Mouse (Mus musculus): ENCODE data around the gene Brf1. TPM values are rescaled to one million over a fixed set of nuclear protein-coding genes. Genes with fewer than 3 reads are reported as not detected.

Brf1 gene
- total RNA-seq, 2 experiments from 2014 or later = 27.2 to 29.3 TPM

GRCm38 (mm10) chr12:113018763-113019162 lies 18.3 kb upstream of the Brf1 start:
- no peak for ATAC-seq (replicated peaks; ENCODE audit: poor library complexity)

- ATAC-seq (replicated peaks; ENCODE audit: poor library complexity) = peak; percentile 24
These were observed 17.0 kb upstream of the Brf1 start for GRCm38 (mm10) chr12:113017429-113017984.

GRCm38 (mm10) chr12:113016976-113017375 lies 16.5 kb upstream of the Brf1 start:
- ATAC-seq (replicated peaks; ENCODE audit: poor library complexity) = no peak

GRCm38 (mm10) chr12:113015956-113016355 lies 15.5 kb upstream of the Brf1 start:
- ATAC-seq (replicated peaks; ENCODE audit: poor library complexity) = no peak

GRCm38 (mm10) chr12:113014561-113015556 lies 14.4 kb upstream of the Brf1 start:
- peak; percentile 32 for ATAC-seq (replicated peaks; ENCODE audit: poor library complexity)

- ATAC-seq (replicated peaks; ENCODE audit: poor library complexity) = peak; percentile 83
These were observed 13.4 kb upstream of the Brf1 start, which contains the start of gene Pacs2 for GRCm38 (mm10) chr12:113013604-113014558. Gene Pacs2, plus strand, starts transcription at chr12:113014508.

- ATAC-seq (replicated peaks; ENCODE audit: poor library complexity) = no peak
These were observed 12.6 kb upstream of the Brf1 start for GRCm38 (mm10) chr12:113013021-113013491.

- no peak for ATAC-seq (replicated peaks; ENCODE audit: poor library complexity)
These were observed 11.9 kb upstream of the Brf1 start for GRCm38 (mm10) chr12:113012443-113012842.

- ATAC-seq (replicated peaks; ENCODE audit: poor library complexity) = no peak
These were observed 11.3 kb upstream of the Brf1 start for GRCm38 (mm10) chr12:113011702-113012360.

- peak; percentile 57 for ATAC-seq (replicated peaks; ENCODE audit: poor library complexity)
These were observed 4.5 kb upstream of the Brf1 start for GRCm38 (mm10) chr12:113004993-113005392.

- no peak for ATAC-seq (replicated peaks; ENCODE audit: poor library complexity)
These were observed 3.5 kb upstream of the Brf1 start for GRCm38 (mm10) chr12:113004011-113004410.

GRCm38 (mm10) chr12:113002667-113003066 lies 2.2 kb upstream of the Brf1 start:
- ATAC-seq (replicated peaks; ENCODE audit: poor library complexity) = no peak

GRCm38 (mm10) chr12:113001133-113001474 lies 600 bp upstream of the Brf1 start:
- ATAC-seq (replicated peaks; ENCODE audit: poor library complexity) = no peak

- ATAC-seq (replicated peaks; ENCODE audit: poor library complexity) = no peak
These were observed 773 bp downstream of the Brf1 start for GRCm38 (mm10) chr12:112999569-113000293.

GRCm38 (mm10) chr12:112994153-112994552 lies 6.4 kb downstream of the Brf1 start:
- peak; percentile 73 for ATAC-seq (replicated peaks; ENCODE audit: poor library complexity)

- ATAC-seq (replicated peaks; ENCODE audit: poor library complexity) = peak; percentile 24; the same call in 1 of the 2 replicates
These were observed 9.1 kb downstream of the Brf1 start for GRCm38 (mm10) chr12:112991444-112991843.

- no peak for ATAC-seq (replicated peaks; ENCODE audit: poor library complexity)
These were observed 9.6 kb downstream of the Brf1 start for GRCm38 (mm10) chr12:112990706-112991405.

- peak; percentile 63 for ATAC-seq (replicated peaks; ENCODE audit: poor library complexity)
These were observed 12.6 kb downstream of the Brf1 start for GRCm38 (mm10) chr12:112987877-112988276.

- ATAC-seq (replicated peaks; ENCODE audit: poor library complexity) = peak; percentile 84
These were observed 15.2 kb downstream of the Brf1 start for GRCm38 (mm10) chr12:112985346-112985745.
